Mouse (Mus musculus) liver, adult 2 months (tissue): ENCODE data around the gene Mrpl16. TPM values are rescaled to one million over a fixed set of nuclear protein-coding genes. Genes with fewer than 3 reads are reported as not detected.

Experiments used
- DNase-seq: peaks from one replicate; pipeline ENCODE4 v3.0.0-alpha.2; 2011; ENCODE audit warnings: low read depth, low spot score; ENCODE audit errors: extremely low read depth
- H3K27ac ChIP-seq: fragments of 200-500 bp; replicated peaks from 2 replicates; pipeline ENCODE4 v1.5.1; 2012; ENCODE audit warnings: low read depth, mild to moderate bottlenecking, control low read depth, inconsistent platforms, low read length; ENCODE audit not compliant: insufficient read depth
- H3K27me3 ChIP-seq: fragments of 200-500 bp; 2 replicates; pipeline ENCODE4 v1.6.1; 2012; ENCODE audit warnings: mild to moderate bottlenecking, moderate library complexity, low read length, inconsistent platforms; ENCODE audit not compliant: control insufficient read depth, insufficient read depth
- H3K36me3 ChIP-seq: fragments of 200-500 bp; 2 replicates; pipeline ENCODE4 v1.6.1; 2012; ENCODE audit warnings: low read length, inconsistent platforms; ENCODE audit not compliant: control insufficient read depth, insufficient read depth
- H3K4me1 ChIP-seq: fragments of 200-500 bp; 2 replicates; pipeline ENCODE4 v1.6.1; 2011; ENCODE audit warnings: low read length; ENCODE audit not compliant: control insufficient read depth, insufficient read depth
- H3K4me3 ChIP-seq: fragments of 200-500 bp; 2 replicates; pipeline ENCODE4 v1.5.1; 2011; ENCODE audit warnings: low read depth, mild to moderate bottlenecking, control low read depth, low read length, moderate library complexity; ENCODE audit not compliant: insufficient read depth
- H3K79me2 ChIP-seq: fragments of 200-500 bp; 2 replicates; pipeline ENCODE4 v1.6.1; 2012; ENCODE audit warnings: inconsistent platforms, mild to moderate bottlenecking, low read length, moderate library complexity; ENCODE audit not compliant: control insufficient read depth, insufficient read depth
- H3K9ac ChIP-seq: fragments of 200-500 bp; 2 replicates; pipeline ENCODE4 v1.6.1; 2012; ENCODE audit warnings: low read depth, mild to moderate bottlenecking, control low read depth, inconsistent platforms, low read length
- CTCF ChIP-seq: fragments of 200-500 bp; IDR thresholded peaks from 2 replicates; pipeline ENCODE4 v1.5.1; 2011; ENCODE audit warnings: low read depth, low read length, control low read depth
- POLR2A ChIP-seq: fragments of 200-500 bp; IDR thresholded peaks from 2 replicates; pipeline ENCODE4 v1.6.1; 2011; ENCODE audit warnings: low read length, control low read depth; ENCODE audit not compliant: insufficient read depth; ENCODE audit errors: extremely low read depth
- WGBS: fragments of 180-500 bp; shearing (Covaris S2); methylation state at CpG from one replicate; pipeline ENCODE4 v1.1.7; 2018; 5-methylcytosine and 5-hydroxymethylcytosine counted together
- polyA plus RNA-seq: library from polyadenylated mRNA; depleted of rRNA; stranded (reverse); fragments of >200 nt; gene quantifications from 2 replicates; pipeline ENCODE4 v1.2.3, GENCODE M21; 2012
- total RNA-seq: library from RNA; depleted of rRNA; stranded (reverse); fragments of >200 nt; gene quantifications from 2 replicates; pipeline ENCODE4 v1.2.3, GENCODE M21; 2014

Gene Mrpl16
- total and polyA plus RNA-seq, 2 experiments, result 20.6 to 28.8 TPM

GRCm38 (mm10) chr19:11769257-11769920, 802 bp upstream of the Mrpl16 start:
- H3K27me3 ChIP-seq, result no peaks in the 10 kb centered on the region
- no peak overlapping the region for H3K4me3 ChIP-seq
- TF ChIP-seq CTCF, result no peak
- no peak for TF ChIP-seq POLR2A

GRCm38 (mm10) chr19:11777191-11777865, 7.1 kb downstream of the Mrpl16 start:
- no peak overlapping the region for H3K9ac ChIP-seq
- 61% methylated on average over 7 of the region's 7 CpGs for WGBS
- peaks cover 29% of the 10 kb centered on the region for H3K36me3 ChIP-seq
- H3K27me3 ChIP-seq, result no peaks in the 10 kb centered on the region
- H3K4me3 ChIP-seq, result no peak overlapping the region
- no peaks in the 10 kb centered on the region for H3K4me1 ChIP-seq
- no peaks in the 10 kb centered on the region for H3K79me2 ChIP-seq
- peak; percentile 41 for TF ChIP-seq CTCF
- no peak for TF ChIP-seq POLR2A
- no peak overlapping the region for H3K27ac ChIP-seq
- peak; percentile 18 for DNase-seq

More at GRCm38 (mm10) chr19:11769257-11769920, 802 bp upstream of the Mrpl16 start:
- no peak overlapping the region for H3K27ac ChIP-seq
- peaks cover 15% of the 10 kb centered on the region for H3K36me3 ChIP-seq
- WGBS, result 90% methylated on average over 5 of the region's 5 CpGs
- H3K79me2 ChIP-seq, result no peaks in the 10 kb centered on the region
- no peak for DNase-seq
- peaks cover 4% of the 10 kb centered on the region for H3K4me1 ChIP-seq
- no peak overlapping the region for H3K9ac ChIP-seq

- no peaks in the 10 kb centered on the region for H3K36me3 ChIP-seq
- H3K27ac ChIP-seq, result no peak overlapping the region
- H3K4me1 ChIP-seq, result no peaks in the 10 kb centered on the region
- H3K27me3 ChIP-seq, result no peaks in the 10 kb centered on the region
- H3K9ac ChIP-seq, result no peak overlapping the region
- no peak overlapping the region for H3K4me3 ChIP-seq
- DNase-seq, result no peak
- WGBS, result 93% methylated on average over 14 of the region's 14 CpGs
- no peak for TF ChIP-seq POLR2A
- no peak for TF ChIP-seq CTCF
- no peaks in the 10 kb centered on the region for H3K79me2 ChIP-seq
Measured at GRCm38 (mm10) chr19:11785409-11786154, 15.4 kb downstream of the Mrpl16 start.

- Histone ChIP-seq H3K4me1 (no peaks in the 10 kb centered on the region), H3K4me3 (no peak overlapping the region), H3K27ac (no peak overlapping the region), H3K9ac (no peak overlapping the region), H3K79me2 (no peaks in the 10 kb centered on the region), H3K36me3 (no peaks in the 10 kb centered on the region), H3K27me3 (no peaks in the 10 kb centered on the region)
- WGBS, result 88% methylated on average over 6 of the region's 6 CpGs
- no peak for DNase-seq
- TF ChIP-seq CTCF (no peak), POLR2A (no peak)
Measured at GRCm38 (mm10) chr19:11787826-11788225, 17.6 kb downstream of the Mrpl16 start.

GRCm38 (mm10) chr19:11788876-11789275, 18.7 kb downstream of the Mrpl16 start:
- no peak overlapping the region for H3K27ac ChIP-seq
- H3K36me3 ChIP-seq, result no peaks in the 10 kb centered on the region
- no peaks in the 10 kb centered on the region for H3K27me3 ChIP-seq
- no peak overlapping the region for H3K9ac ChIP-seq
- H3K4me3 ChIP-seq, result no peak overlapping the region
- DNase-seq, result no peak
- H3K4me1 ChIP-seq, result no peaks in the 10 kb centered on the region
- 84% methylated on average over 6 of the region's 6 CpGs for WGBS
- no peaks in the 10 kb centered on the region for H3K79me2 ChIP-seq
- TF ChIP-seq POLR2A, result no peak
